Mouse (Mus musculus): ENCODE measurements at regions not wholly inside any gene's neighbourhood (a gene's known extent, or its start where the extent isn't known, plus 50 kb on each side); places are given as distances from the start of the nearest gene placed in this dataset.
A peak's percentile ranks its signal among the peaks of the same experiment; 100 is the strongest.

- DNase-seq = no peak
Observed at GRCm38 (mm10) chr5:42364116-42364515, 296.4 kb downstream of the Gm16223 start.

DNA sequence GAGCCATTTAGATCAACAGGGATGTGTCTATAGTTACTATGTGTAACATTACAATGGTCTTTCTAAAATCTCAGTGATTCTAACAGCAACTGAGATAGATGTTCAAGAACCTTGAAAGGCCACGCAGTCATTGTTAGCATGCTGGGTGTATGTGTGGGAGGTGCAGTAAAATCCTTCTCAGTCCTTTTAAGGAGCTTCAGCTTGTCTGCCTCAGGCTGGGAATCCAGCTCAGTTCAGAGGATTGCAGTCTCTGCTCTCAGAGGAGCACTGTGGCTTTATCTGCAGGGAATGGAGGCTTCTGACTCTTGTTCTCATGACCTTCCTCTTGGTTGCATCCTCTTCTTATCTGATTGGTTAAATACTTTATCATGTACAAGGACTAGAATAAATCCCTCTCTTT is 320.2 kb downstream of the Gm16223 start:
- no peak for DNase-seq

- no peak for DNase-seq
Observed at GRCm38 (mm10) chr5:42396695-42397094, 328.9 kb downstream of the Gm16223 start.

DNA sequence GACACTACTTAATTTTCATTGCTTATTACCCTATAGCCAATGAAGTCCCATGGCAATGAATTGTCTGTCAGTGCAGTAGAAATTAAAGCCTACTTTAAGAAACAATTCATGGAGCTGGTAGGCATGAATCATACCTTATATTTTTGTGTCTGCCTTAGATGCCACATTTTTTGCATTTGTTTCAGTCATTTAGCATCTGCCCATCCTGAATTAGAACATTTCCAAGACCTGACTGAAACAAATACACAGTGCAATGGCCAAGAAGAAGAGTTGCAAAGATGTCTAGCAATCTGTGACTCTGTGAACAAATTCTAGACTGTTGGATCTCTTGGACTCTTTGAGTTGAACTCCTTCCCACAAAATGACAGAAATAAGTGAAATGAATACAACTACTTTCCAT is 342.2 kb downstream of the Gm16223 start:
- no peak for DNase-seq

- peak; percentile 14 to 34 for DNase-seq
Observed at GRCm38 (mm10) chr5:42412296-42412695, 344.5 kb downstream of the Gm16223 start.

GRCm38 (mm10) chr5:42425902-42426301 is 358.1 kb downstream of the Gm16223 start:
- no peak for DNase-seq

- peak; percentile 38 to 69 for DNase-seq
Observed at GRCm38 (mm10) chr5:42433147-42433546, 365.4 kb downstream of the Gm16223 start.

DNA sequence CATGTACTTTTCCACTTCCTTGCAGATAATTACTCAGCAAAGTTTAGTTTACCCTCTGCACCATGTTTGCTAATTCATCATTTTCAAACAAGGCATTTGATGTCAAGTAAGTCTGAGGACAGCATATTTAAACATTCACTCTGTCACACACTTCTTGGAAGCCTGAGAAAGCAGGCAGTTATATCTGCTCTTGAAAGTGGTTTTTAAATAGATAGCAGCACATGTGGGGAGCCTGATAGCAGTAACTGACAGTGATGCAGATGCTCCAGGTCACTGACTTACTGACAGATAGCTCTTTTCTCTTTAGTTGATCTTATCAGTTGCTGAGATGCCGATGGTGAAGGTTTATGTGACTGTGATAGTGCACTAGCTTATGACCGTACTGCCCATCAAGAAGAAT is 380.9 kb downstream of the Gm16223 start:
- DNase-seq = no peak

GRCm38 (mm10) chr5:42449581-42449980 is 381.8 kb downstream of the Gm16223 start:
- DNase-seq = peak; percentile 47 to 71

DNA sequence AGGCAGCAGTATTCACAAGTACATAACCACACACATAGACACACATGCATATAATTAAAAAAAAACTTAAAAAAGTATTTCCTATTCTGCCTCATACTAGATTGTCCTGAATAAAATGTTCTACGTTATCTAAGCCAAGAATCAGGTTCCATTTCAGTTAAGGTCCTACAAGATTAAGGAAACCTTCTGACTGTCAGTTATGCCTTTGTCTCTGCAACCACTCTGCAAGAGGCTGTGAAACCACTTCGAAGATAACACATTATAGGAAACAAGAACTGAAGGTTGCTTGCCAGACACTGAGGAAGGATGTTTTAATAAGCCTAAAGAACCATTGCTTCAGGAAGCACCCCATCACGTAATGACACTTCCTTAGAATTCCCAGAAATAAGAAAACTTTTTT is 385.9 kb downstream of the Gm16223 start:
- no peak for DNase-seq

GRCm38 (mm10) chr5:42461195-42461594 is 393.4 kb downstream of the Gm16223 start:
- DNase-seq = no peak

DNA sequence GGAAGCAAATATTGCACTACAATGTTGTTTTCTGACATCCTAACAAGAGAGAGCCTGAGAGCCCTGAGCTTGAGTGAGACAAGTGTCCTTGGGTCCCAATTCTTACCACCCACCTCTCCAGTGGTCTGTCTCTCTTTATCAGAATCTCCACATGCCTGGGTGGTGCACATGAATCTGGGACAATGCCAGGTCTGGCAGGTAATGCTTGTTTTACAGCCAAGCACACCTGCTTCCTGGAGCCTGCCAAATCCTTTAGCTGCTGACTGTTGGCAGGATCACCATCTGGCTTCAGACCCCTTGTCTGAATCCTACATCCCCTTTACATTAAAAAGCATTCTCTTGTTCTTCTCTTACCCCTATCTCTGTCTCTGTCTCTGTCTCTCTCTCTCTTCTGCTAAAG is 397.1 kb downstream of the Gm16223 start:
- DNase-seq = peak; percentile 92 to 95

DNA sequence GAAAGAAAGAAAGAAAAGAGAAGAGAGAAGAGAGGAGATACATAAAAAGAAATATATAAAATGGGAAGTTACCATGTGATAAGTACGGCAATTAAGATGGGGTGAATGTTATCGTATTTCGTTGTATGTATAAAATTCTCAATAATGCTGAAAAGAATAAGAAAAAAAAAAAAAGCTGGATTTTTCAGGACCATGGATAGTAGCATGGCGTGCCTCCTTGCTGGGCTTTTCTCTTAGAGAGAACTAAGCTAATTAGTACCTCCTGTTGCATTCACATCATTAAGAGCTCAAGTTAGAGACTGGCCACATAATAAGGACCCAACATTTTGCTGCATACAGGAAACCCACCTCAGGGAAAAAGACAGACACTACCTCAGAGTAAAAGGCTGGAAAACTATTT is 405.7 kb downstream of the Gm16223 start:
- DNase-seq = no peak

DNA sequence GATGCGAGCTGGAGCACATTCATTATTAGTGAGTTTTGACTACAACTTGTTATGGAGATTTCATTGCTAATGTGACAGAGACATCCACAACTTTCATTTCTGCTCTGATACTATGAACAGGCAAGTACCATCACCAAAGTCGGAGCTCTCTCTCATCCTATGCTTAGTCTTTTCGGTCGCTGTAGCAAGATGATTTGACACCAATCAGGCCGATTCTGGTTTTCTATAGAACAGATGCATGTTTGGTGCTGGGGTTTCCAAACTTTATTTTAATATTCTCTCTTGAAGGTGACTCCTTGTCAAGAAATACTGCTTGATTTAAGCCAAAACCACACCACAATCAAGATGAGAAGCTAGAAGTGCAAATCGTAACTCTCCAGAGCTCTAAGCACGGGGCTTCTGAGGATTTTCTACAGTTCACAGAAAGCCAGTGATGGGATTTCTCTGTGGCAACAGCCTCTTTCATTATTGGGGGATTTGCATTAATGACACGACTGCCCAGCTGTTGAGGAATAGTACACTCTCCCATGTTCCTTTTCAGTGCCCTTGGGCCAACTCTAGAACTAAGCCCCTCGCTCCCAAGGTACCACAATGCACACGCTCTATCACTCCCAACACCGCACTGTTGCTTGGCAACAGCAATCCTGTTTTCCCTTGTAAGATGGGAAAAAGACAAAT is 434.5 kb downstream of the Gm16223 start:
- no peak for DNase-seq

- DNase-seq = no peak
Observed at GRCm38 (mm10) chr5:42502802-42503136, 435.0 kb downstream of the Gm16223 start.

GRCm38 (mm10) chr5:42509200-42509599 is 441.4 kb downstream of the Gm16223 start:
- DNase-seq = no peak

DNA sequence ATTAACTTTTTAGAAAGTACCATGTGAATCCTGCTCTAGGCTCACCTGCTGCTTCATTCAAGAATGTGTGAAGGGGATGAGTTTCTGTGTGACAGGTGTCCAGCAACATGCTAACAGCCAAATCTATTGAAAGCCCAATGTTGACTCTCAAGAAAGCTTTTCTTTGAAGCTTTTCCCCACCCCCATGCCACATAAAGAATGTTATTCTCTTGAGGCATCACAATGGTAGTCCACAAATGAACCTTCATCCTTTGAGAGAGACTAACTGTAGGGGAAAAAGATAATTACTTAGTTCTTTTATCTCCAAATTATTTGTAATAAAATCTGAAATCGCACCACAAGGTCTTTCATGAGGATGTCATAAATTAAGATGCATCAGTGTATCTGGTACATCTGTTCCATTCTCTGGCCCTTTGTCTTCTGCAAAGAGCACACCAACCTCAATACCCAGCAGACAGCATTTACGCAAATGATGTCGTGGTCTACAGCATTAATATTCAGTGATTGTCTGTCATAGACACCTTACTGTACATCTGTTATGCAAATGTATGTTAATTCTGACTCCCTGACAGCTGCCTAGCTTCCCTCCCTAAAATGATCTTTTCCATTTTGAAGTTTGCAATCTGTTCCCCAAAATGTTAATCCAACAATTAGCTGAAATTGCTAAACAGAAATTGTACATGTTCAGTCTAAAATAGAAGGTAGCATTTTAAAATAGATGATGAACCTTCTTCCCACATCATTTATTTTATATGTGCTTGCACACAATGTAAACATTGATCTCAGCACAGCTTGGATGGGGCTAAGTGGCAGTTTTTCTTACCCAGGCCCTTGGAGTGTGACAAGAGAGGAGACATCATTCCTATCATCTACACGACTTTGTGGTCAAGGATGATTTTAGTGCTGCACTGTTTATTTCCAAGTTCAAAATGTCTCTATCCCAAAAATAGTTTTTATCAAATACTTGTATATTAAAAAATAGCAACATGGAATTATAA is 455.7 kb downstream of the Gm16223 start:
- no peak for DNase-seq

DNA sequence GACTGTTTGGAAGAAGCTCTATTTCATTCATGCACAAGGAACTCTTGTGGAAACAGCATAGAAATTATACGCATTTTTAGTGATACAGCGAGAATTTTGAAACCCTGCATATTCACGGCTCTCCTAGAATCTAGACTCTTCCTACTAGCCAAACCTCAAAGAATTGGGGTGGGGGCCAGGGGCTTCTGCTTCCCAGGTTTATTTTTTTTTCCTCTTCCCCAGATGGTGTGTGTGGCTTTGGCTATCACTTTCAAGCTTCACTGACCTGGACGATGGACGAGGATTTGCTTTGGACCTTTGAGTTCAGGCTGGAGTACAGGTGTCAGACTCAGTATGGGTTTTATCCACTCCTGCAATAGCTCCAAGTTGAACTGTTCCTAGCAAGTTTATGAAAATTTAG is 457.7 kb downstream of the Gm16223 start:
- DNase-seq = peak; percentile 76

DNA sequence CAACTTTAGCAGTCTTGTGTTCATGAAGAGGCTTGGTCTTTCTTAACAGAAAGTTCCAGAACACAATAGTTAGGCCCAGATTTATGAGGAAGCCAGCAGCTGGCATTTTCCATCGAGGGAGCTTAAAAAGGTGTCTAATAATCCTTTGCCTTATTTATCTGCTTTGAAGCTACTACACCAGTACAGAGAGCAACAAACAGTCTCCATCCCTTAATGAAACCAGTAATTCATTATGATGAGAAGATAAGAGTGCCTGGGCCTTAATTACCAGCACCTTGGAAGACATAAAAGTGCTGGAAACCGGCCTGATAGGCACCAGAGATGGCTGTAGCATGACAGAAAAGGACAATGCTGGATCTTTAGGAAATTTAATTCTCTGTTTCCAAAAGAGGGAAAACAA is 492.8 kb downstream of the Gm16223 start:
- no peak for DNase-seq

GRCm38 (mm10) chr5:42563406-42563805 is 495.6 kb downstream of the Gm16223 start:
- DNase-seq = no peak

- DNase-seq = no peak
Observed at GRCm38 (mm10) chr5:42575971-42576370, 508.2 kb downstream of the Gm16223 start.

DNA sequence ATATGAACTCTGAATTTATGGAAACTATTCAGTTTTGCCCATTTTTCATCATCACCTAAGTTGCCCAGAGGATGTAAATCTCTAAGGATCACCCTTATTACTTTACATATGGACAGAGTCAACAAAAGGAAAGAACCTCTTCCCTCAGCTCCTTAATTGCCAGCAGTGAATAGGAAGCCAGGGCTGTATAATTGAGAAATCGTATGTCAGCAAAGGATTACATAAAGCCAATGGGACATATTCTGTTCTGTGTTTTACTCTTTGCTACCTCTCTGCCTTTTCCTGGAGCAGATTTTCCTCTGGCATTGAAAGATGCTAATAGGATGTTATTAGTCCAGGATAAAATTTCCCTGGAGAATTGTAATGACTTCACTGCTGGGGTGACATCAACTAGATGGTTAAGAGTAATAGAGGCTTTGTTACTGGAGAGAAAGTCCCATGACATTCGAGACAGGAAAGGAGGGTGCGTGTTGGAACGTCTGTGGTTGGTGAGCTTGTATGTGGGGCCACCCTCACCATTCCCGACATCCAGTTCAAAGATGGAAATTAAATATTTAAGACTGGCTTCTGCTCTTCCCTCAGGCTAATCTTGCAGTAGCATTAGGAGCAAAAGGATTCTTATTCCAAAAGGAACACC is 510.6 kb downstream of the Gm16223 start:
- no peak for DNase-seq

DNA sequence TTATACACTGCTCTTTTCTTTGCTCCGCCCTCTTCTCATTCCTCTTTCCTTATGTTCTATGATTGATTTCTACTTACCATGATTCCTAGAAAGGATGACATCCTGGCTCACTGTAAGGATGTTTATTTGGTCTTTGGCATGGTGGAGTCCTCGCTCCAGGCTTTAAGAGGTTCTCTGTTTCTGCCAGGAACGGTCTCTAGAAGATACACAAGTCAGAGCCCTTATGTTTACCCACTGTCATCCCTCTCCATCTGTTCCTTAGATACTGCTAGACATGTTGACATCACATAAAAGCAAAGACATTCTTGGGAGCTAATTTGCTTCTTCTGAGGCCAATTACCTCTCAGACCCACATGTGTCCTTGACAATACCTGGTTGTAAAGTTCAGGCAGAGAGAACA is 552.9 kb downstream of the Gm16223 start:
- peak in 1 of 2 experiments; percentile 4 for DNase-seq

Data from cerebellum, postnatal 14 days (tissue).